Mouse (Mus musculus) kidney, adult 8-10 months (tissue): Measurements from ENCODE around the gene Hoxd4.

Experiments used
- DNase-seq, 2 experiments: peaks; one replicate each; pipeline ENCODE4 v3.0.0; 2022

Hoxd4 gene

GRCm38 (mm10) chr2:74707599-74707998 is 4.1 kb upstream of the Hoxd4 start:
- DNase-seq = no peak

- DNase-seq = peak; percentile 42 to 66
Measured at GRCm38 (mm10) chr2:74708676-74709075, 3.1 kb upstream of the Hoxd4 start.

- no peak for DNase-seq
Measured at GRCm38 (mm10) chr2:74709465-74710419, 2.0 kb upstream of the Hoxd4 start.

- DNase-seq = no peak
Measured at GRCm38 (mm10) chr2:74710929-74711543, 693 bp upstream of the Hoxd4 start.

GRCm38 (mm10) chr2:74713239-74714150 is 1.8 kb downstream of the Hoxd4 start:
- no peak for DNase-seq

- no peak for DNase-seq
Measured at GRCm38 (mm10) chr2:74714156-74714789, 2.5 kb downstream of the Hoxd4 start.

GRCm38 (mm10) chr2:74714881-74715280 is 3.2 kb downstream of the Hoxd4 start:
- peak in 1 of 2 experiments; percentile 30 for DNase-seq

GRCm38 (mm10) chr2:74715504-74716241 is 3.9 kb downstream of the Hoxd4 start:
- peak; percentile 89 to 92 for DNase-seq

- no peak for DNase-seq
Measured at GRCm38 (mm10) chr2:74720384-74720783, 8.7 kb downstream of the Hoxd4 start.

- DNase-seq = no peak
Measured at GRCm38 (mm10) chr2:74720955-74721491, 9.3 kb downstream of the Hoxd4 start.

- no peak for DNase-seq
Measured at GRCm38 (mm10) chr2:74721882-74722281, 10.2 kb downstream of the Hoxd4 start.

GRCm38 (mm10) chr2:74722949-74723348 is 11.2 kb downstream of the Hoxd4 start:
- no peak for DNase-seq

GRCm38 (mm10) chr2:74724244-74725015 is 12.7 kb downstream of the Hoxd4 start:
- DNase-seq = peak in 1 of 2 experiments; percentile 45

GRCm38 (mm10) chr2:74725171-74725570 is 13.4 kb downstream of the Hoxd4 start:
- DNase-seq = no peak

GRCm38 (mm10) chr2:74726551-74726950 is 14.8 kb downstream of the Hoxd4 start, which contains the start of gene Gm28230:
Gm28230 (plus strand) TSS chr2:74726728.
- DNase-seq = peak; percentile 81 to 85

- DNase-seq = no peak
Measured at GRCm38 (mm10) chr2:74726973-74727639, 15.4 kb downstream of the Hoxd4 start.

- DNase-seq = no peak
Measured at GRCm38 (mm10) chr2:74727640-74728302, 16.0 kb downstream of the Hoxd4 start.

- no peak for DNase-seq
Measured at GRCm38 (mm10) chr2:74728303-74728680, 16.6 kb downstream of the Hoxd4 start.

- DNase-seq = no peak
Measured at GRCm38 (mm10) chr2:74730331-74730730, 18.6 kb downstream of the Hoxd4 start.
